Mouse (Mus musculus) hindbrain, embryonic 11.5 days (tissue): ENCODE data around the gene Fam102b. TPM values are rescaled to one million over a fixed set of nuclear protein-coding genes. Genes with fewer than 3 reads are reported as not detected.

ENCODE experiments used
- ATAC-seq: fragments of 200-750 bp; cut with Nextera tagmentation; 2 replicates; pipeline ENCODE4 v1.8.0; 2017; ENCODE audit warnings: mild to moderate bottlenecking, moderate TSS enrichment, moderate library complexity; ENCODE audit not compliant: low FRiP score
- DNase-seq: peaks from one replicate; pipeline ENCODE4 v3.0.0-alpha.2; 2015; ENCODE audit warnings: low spot score
- H3K27ac ChIP-seq: fragments of 300-500 bp; sonication (generic); 2 replicates; pipeline ENCODE4 v1.5.1; 2014; ENCODE audit warnings: mild to moderate bottlenecking, low read depth, low read length
- H3K27me3 ChIP-seq: fragments of 300-500 bp; sonication (generic); 2 replicates; pipeline ENCODE4 v1.6.1; 2014; ENCODE audit warnings: mild to moderate bottlenecking, low read length, moderate library complexity, mixed read lengths; ENCODE audit not compliant: control insufficient read depth, insufficient read depth
- H3K36me3 ChIP-seq: fragments of 300-500 bp; sonication (generic); 2 replicates; pipeline ENCODE4 v1.6.1; 2014; ENCODE audit warnings: mild to moderate bottlenecking, low read length, moderate library complexity, mixed read lengths; ENCODE audit not compliant: control insufficient read depth, insufficient read depth
- H3K4me1 ChIP-seq: fragments of 300-500 bp; sonication (generic); replicated peaks from 2 replicates; pipeline ENCODE4 v1.6.1; 2014; ENCODE audit warnings: low read length, mixed read lengths; ENCODE audit not compliant: control insufficient read depth, insufficient read depth
- H3K4me2 ChIP-seq: fragments of 300-500 bp; sonication (generic); replicated peaks from 2 replicates; pipeline ENCODE4 v1.6.1; 2014; ENCODE audit warnings: mild to moderate bottlenecking, low read depth, low read length
- H3K4me3 ChIP-seq: fragments of 300-500 bp; sonication (generic); 2 replicates; pipeline ENCODE4 v1.5.1; 2014; ENCODE audit warnings: low read depth, low read length
- H3K9ac ChIP-seq: fragments of 300-500 bp; sonication (generic); 2 replicates; pipeline ENCODE4 v1.6.1; 2014; ENCODE audit warnings: low read depth, low read length
- H3K9me3 ChIP-seq: fragments of 300-500 bp; sonication (generic); 2 replicates; pipeline ENCODE4 v1.6.1; 2016; ENCODE audit warnings: low read length; ENCODE audit not compliant: control insufficient read depth
- WGBS: fragments of 180-500 bp; shearing (Covaris S2); extraction: QIAGEN DNeasy Blood & Tissue Kit; methylation state at CpG from one replicate; pipeline ENCODE4 v1.1.7; 2014; 5-methylcytosine and 5-hydroxymethylcytosine counted together
- polyA plus RNA-seq: library from polyadenylated mRNA; unstranded; fragments of >200 nt; fragmentation: Nextera tagmentation; extraction: Ambion mirVana; gene quantifications from 2 replicates; pipeline ENCODE4 v1.2.1, GENCODE M21; 2014

The Fam102b gene
- polyA plus RNA-seq, 1 experiment from 2014 or later = 12.5 TPM

DNA sequence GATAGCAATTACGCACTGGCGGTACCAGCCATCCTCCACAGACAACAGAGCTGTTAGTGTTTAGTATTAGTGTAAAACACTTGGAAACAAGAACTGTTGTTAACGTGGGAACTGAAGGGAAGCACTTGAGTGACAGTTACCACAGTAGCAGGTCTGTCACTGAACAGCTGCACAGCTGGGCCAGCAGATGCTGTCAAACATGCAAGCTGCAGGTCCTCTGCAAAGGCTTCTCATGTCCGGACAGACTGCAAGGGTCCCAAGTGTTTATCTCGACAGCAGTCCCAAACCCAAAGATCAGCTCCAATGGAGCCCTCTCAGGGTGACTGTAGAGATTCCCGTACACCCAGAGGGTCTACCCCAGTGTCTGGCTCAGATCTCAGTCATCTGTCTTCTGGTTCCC is 45.5 kb downstream of the Fam102b start:
- Histone ChIP-seq H3K9ac (no peak overlapping the region), H3K27ac (no peak overlapping the region), H3K27me3 (no peaks in the 10 kb centered on the region), H3K4me2 (no peak overlapping the region), H3K36me3 (peaks cover 5% of the 10 kb centered on the region; the same call in 1 of the 2 replicates), H3K4me3 (no peak overlapping the region), H3K4me1 (no peaks in the 10 kb centered on the region), H3K9me3 (no peaks in the 10 kb centered on the region)
- DNase-seq = no peak
- no peak for ATAC-seq
- 90% methylated on average over 6 of the region's 6 CpGs for WGBS

DNA sequence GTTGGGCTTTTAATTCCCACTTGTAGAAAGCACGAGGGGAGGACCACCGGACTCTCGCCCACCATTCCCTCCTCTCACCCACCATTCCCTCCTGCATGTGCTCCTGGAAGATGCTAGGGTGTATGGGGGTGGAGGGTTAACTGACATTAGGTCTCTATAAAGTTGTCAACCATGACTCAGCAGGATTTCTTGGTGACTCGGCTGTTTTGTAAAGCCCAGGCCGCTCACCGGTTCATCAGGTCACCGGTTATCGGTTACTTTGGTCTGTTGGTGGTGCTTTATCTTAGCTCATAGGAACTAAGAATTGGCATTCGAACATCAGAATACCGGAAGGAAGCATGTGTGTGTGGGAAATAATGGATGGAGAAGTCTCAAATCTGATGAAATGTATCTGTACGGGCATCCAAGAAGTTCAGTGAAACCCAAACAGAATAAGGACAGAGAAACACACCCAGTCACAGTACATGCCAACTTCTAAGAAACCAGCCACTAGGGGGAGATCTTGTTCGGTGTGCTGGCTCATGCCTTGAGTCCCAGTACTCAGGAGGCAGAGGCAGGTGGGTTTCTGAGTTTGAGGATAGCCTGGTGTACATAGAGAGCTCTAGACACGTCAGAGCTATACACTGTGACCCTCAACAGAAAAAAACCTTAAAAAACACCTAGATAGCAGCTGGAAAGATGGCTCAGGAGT is 49.9 kb downstream of the Fam102b start:
- WGBS = 93% methylated on average over 13 of the region's 13 CpGs
- Histone ChIP-seq H3K9me3 (no peaks in the 10 kb centered on the region), H3K9ac (no peak overlapping the region), H3K4me3 (no peak overlapping the region), H3K36me3 (peaks cover 5% of the 10 kb centered on the region; the same call in 1 of the 2 replicates), H3K4me2 (no peak overlapping the region), H3K27me3 (no peaks in the 10 kb centered on the region), H3K4me1 (no peaks in the 10 kb centered on the region), H3K27ac (no peak overlapping the region)
- DNase-seq = no peak
- ATAC-seq = no peak

DNA sequence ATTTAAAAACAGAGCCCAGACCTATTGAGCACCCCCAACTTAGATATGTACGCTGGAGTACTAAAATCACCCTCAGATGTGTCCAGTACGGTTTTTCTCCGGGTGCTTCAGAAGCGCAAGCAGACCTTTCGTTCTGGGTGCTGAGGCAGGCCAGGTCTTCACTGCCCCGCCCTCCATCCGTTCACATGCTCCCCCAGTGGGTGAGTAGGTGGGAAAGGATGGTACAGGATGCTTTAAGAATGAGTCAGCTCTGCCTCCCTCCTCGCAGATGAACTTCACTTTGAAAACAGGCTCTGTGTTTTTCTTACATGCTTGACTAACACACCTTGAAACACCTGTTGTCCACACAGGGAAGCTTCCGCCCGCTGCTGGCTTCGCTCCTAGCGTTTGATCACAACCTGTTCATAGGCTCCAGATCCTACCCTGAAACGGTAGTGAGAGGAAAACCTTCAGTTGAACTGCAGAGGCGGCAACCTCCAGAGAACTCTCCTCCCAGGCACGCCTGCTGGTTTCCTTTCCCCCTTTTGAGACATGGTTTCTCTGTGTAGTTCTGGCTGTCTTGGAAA is 52.4 kb downstream of the Fam102b start:
- H3K4me1 ChIP-seq = no peaks in the 10 kb centered on the region
- no peak overlapping the region for H3K27ac ChIP-seq
- H3K4me3 ChIP-seq = no peak overlapping the region
- no peak overlapping the region for H3K9ac ChIP-seq
- peaks cover 5% of the 10 kb centered on the region; the same call in 1 of the 2 replicates for H3K36me3 ChIP-seq
- H3K4me2 ChIP-seq = no peak overlapping the region
- no peak for ATAC-seq
- WGBS = 88% methylated on average over 15 of the region's 15 CpGs
- H3K9me3 ChIP-seq = no peaks in the 10 kb centered on the region
- DNase-seq = no peak
- no peaks in the 10 kb centered on the region for H3K27me3 ChIP-seq

DNA sequence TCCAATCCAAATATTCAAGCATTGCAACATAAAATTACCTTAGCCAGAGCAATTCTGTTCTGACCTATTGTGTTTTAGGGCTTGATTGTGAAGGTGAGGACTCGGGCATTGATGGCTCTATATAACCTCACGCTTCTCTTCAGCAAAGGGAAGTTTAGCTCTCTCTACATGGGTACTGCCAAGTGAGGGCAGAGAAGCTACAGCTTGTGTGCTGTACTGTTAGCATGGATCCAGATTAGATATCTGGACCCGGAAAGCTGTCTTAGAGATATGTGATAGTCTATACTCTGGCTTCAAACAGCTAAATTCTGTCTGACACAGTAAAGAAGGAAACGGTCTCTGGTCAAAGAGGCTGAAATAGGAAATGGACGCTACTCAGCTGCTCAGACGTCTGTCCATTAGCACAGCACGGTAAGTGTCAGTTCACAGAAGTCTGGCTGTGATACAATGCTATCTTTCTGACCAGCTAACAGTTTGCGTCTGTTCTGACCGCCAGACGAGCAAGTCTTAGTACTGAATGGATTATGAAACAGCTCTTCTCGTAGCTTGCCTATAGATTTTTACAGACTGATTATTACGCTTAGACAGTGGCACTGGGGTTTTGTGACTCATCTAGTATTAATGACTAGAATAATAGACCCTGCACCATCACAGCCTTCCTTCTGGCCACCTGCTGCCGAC is 53.3 kb downstream of the Fam102b start:
- Histone ChIP-seq H3K9ac (no peak overlapping the region), H3K4me1 (no peaks in the 10 kb centered on the region), H3K9me3 (no peaks in the 10 kb centered on the region), H3K4me2 (no peak overlapping the region), H3K36me3 (no peaks in the 10 kb centered on the region), H3K4me3 (no peak overlapping the region), H3K27ac (no peak overlapping the region), H3K27me3 (no peaks in the 10 kb centered on the region)
- DNase-seq (no peak), ATAC-seq (no peak)
- 90% methylated on average over 13 of the region's 13 CpGs for WGBS

DNA sequence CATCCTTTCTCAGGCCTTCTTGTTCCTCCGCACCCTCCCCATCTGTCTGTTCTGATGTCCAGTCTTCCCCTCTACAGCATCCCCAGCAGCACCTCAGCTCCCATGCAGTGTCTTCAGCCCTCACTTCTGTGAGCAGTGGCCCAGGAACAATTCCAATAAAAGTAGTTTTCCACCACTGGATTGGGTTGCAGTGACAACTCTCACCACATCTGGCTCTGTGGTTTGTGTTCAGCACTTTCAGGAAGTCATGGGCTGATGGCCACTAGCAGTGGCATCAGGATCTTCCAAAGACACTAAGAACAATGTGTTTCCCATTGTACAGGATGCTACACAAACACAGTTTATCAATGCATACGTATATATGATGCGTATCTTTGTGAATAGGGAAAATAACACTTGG is 61.4 kb downstream of the Fam102b start:
- H3K27ac ChIP-seq = no peak overlapping the region
- no peaks in the 10 kb centered on the region for H3K27me3 ChIP-seq
- H3K9ac ChIP-seq = no peak overlapping the region
- no peak overlapping the region for H3K4me2 ChIP-seq
- DNase-seq (no peak), ATAC-seq (no peak)
- peaks cover 7% of the 10 kb centered on the region for H3K4me1 ChIP-seq
- no peaks in the 10 kb centered on the region for H3K36me3 ChIP-seq
- no peak overlapping the region for H3K4me3 ChIP-seq
- H3K9me3 ChIP-seq = no peaks in the 10 kb centered on the region
- 94% methylated on average over 3 of the region's 3 CpGs for WGBS

DNA sequence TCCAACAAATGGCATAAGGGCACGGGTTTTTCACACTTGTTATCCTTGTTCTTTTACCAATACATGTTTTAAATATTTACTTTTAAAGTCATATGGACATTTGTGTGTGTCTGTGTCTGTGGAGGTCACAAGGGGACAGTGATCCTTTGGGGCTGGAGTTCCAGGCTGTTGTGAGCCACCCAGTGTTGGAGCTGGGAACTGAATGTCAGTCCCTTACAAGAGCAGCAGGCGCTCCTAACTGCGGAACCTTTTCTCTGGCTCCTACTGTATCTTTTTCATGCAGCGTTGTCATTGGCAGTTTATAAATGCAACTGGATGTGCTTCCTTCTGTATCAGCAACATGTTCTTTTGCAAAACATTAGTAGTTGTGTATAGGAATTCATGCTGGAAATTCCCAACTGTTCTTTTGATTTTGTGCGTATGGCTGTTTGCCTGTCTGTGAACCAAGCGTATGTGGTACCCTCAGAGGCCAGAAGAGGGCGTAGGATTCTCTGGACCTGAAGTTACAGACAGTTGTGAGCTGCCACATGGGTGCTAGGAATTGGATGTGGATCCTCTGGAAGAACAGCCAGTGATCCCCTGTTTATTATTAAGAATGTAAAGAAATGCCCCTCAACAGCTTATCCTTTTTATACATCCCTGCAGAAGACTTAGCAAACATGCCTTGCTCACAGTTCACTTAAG is 62.9 kb downstream of the Fam102b start:
- Histone ChIP-seq H3K4me2 (no peak overlapping the region), H3K27ac (no peak overlapping the region), H3K27me3 (no peaks in the 10 kb centered on the region), H3K36me3 (no peaks in the 10 kb centered on the region), H3K9me3 (no peaks in the 10 kb centered on the region), H3K4me1 (peaks cover 8% of the 10 kb centered on the region), H3K9ac (no peak overlapping the region), H3K4me3 (no peak overlapping the region)
- DNase-seq (no peak), ATAC-seq (no peak)
- WGBS = 69% methylated on average over 7 of the region's 7 CpGs

DNA sequence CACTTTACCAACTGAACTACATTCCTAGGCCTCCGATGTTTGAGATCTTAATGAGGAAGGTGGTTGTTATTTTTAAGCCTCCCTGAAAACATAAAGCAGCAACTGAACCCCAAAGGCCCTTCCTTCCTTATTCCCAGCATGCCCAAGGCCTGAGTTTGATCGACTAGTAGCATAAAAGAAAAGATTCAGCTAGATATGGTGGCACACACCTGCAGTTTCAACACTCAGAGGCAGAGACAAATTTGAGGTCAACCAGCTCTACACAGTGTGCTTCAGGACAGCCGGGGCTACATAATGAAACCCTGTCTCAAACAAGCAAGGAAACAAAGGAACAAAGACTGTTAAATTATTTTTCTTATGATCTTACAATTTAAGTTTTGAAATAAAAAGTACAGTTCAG is 63.6 kb downstream of the Fam102b start:
- Histone ChIP-seq H3K4me2 (no peak overlapping the region), H3K27ac (no peak overlapping the region), H3K9me3 (no peaks in the 10 kb centered on the region), H3K36me3 (no peaks in the 10 kb centered on the region), H3K4me1 (peaks cover 8% of the 10 kb centered on the region), H3K27me3 (no peaks in the 10 kb centered on the region), H3K9ac (no peak overlapping the region), H3K4me3 (no peak overlapping the region)
- WGBS = 87% methylated on average over 3 of the region's 3 CpGs
- ATAC-seq = no peak
- no peak for DNase-seq

DNA sequence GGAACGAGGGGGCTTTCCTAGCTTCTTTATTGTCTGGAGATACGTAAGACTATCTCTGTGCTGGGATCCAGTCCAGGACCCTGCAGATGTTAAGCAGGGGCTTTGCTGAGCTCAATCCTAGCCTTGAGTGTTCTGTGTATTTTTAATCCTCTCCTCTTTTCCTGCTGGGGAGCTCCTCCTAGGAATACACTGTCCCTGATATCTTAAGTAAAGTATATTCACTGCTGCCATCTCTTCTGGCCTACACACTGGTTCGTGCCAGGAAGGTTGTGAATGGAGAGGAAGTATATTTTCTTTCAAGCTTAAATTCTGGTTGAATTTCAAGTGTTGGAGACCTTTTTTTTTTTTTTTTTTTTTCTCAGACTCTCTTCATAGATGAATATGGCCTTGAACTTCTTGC is 64.1 kb downstream of the Fam102b start:
- Histone ChIP-seq H3K4me3 (no peak overlapping the region), H3K27ac (no peak overlapping the region), H3K4me2 (no peak overlapping the region), H3K9ac (no peak overlapping the region), H3K4me1 (peaks cover 8% of the 10 kb centered on the region), H3K27me3 (no peaks in the 10 kb centered on the region), H3K9me3 (no peaks in the 10 kb centered on the region), H3K36me3 (no peaks in the 10 kb centered on the region)
- no peak for ATAC-seq
- WGBS = 84% methylated on average over 3 of the region's 3 CpGs
- DNase-seq = no peak
